Mouse (Mus musculus) hindbrain, embryonic 13.5 days (tissue): Measurements from ENCODE around the gene Gm17571. TPM values are rescaled to one million over a fixed set of nuclear protein-coding genes. Genes with fewer than 3 reads are reported as not detected.

Experiments used
- polyA plus RNA-seq: library from polyadenylated mRNA; unstranded; fragments of >200 nt; fragmentation: Nextera tagmentation; extraction: Ambion mirVana; gene quantifications from 2 replicates; pipeline ENCODE4 v1.2.1, GENCODE M21; 2015

Gene Gm17571
- polyA plus RNA-seq, 1 experiment from 2014 or later = not detected

Other genes with a start within 250 kb of the Gm17571 start
- gene Jrkl, start 200.9 kb downstream of the Gm17571 start, polyA plus RNA-seq = 12.7 and 12.8 TPM in 2 replicates
- 13.5 and 13.7 TPM in 2 replicates for gene Ccdc82, start 199.8 kb downstream of the Gm17571 start, polyA plus RNA-seq
- 11.3 and 11.4 TPM in 2 replicates for gene Maml2, start 148.8 kb downstream of the Gm17571 start, polyA plus RNA-seq